Mouse (Mus musculus): Measurements from ENCODE around the gene Elmod3.

- no peak for TF ChIP-seq SMC3 (IDR thresholded peaks at IDR 0.05; ENCODE audit: low read depth, low read length)
- TF ChIP-seq KAT2A (IDR thresholded peaks at IDR 0.05; ENCODE audit: insufficient replicate concordance, low read length), result no peak
- no peak; the same call in 1 of the 2 replicates for TF ChIP-seq MAX (IDR thresholded peaks at IDR 0.05; ENCODE audit: low read length)
- no peak for TF ChIP-seq CTCF (conservative IDR thresholded peaks at IDR 0.05 in 1 of 2, IDR thresholded peaks at IDR 0.05 in 1 of 2; ENCODE audit: low read depth in 2 of 2, low read length in 2 of 2)
- TF ChIP-seq RCOR1 (conservative IDR thresholded peaks at IDR 0.05; ENCODE audit: low read depth, low read length), result no peak; the same call in 1 of the 2 replicates
- TF ChIP-seq POLR2A (IDR thresholded peaks at IDR 0.05; ENCODE audit: low read depth, low read length), result peak; percentile 66
- TF ChIP-seq ZC3H11A (IDR thresholded peaks at IDR 0.05; ENCODE audit: low read depth, low read length), result no peak
- TF ChIP-seq ETS1 (conservative IDR thresholded peaks at IDR 0.05; ENCODE audit: low read depth, low read length), result 0 out of 2 replicates have a peak, but pooled peaks have one; percentile 11
- 0 out of 2 replicates have a peak, but pooled peaks have one; percentile 13 for TF ChIP-seq MXI1 (IDR thresholded peaks at IDR 0.05; ENCODE audit: low read depth, low read length)
- peak; percentile 44 for TF ChIP-seq EP300 (IDR thresholded peaks at IDR 0.05; ENCODE audit: low read length)
- no peak for TF ChIP-seq USF2 (conservative IDR thresholded peaks at IDR 0.05; ENCODE audit: low read depth, low read length)
These were observed 53.8 kb downstream of the Elmod3 start, which contains the start of gene Capg for GRCm38 (mm10) chr6:72544283-72544987.
